Mouse (Mus musculus) inflammation-experienced regulatory T-cells, adult 6 months (primary cell): ENCODE results near the gene Ankrd2. TPM values are rescaled to one million over a fixed set of nuclear protein-coding genes. Genes with fewer than 3 reads are reported as not detected.
A peak's percentile ranks its signal among the peaks of the same experiment; 100 is the strongest.
"Not testable (repeated sequence)": the region's sequence is repeated elsewhere in the genome, so short reads cannot be mapped to it uniquely, and the experiment has no call there.

Experiments
- ATAC-seq: one replicate; pipeline ENCODE4 v1.8.0; 2017
- polyA plus RNA-seq, 3 experiments: library from polyadenylated mRNA; unstranded; fragments of 100-300 nt; shearing (Covaris generic); gene quantifications; one replicate each; pipeline ENCODE4 v1.2.1; 2017

Ankrd2 gene
- polyA plus RNA-seq, 3 experiments from 2014 or later, result not detected

- ATAC-seq, result no peak
Observed at GRCm38 (mm10) chr19:42056719-42057409, 21.1 kb downstream of the Ankrd2 start.

GRCm38 (mm10) chr19:42058426-42058825, 22.6 kb downstream of the Ankrd2 start:
- ATAC-seq, result no peak

GRCm38 (mm10) chr19:42061443-42061842, 25.6 kb downstream of the Ankrd2 start:
- no peak for ATAC-seq

- no peak for ATAC-seq
Observed at GRCm38 (mm10) chr19:42068441-42069240, 32.8 kb downstream of the Ankrd2 start.

- ATAC-seq, result no peak
Observed at GRCm38 (mm10) chr19:42069241-42069525, 33.4 kb downstream of the Ankrd2 start.

- ATAC-seq, result no peak
Observed at GRCm38 (mm10) chr19:42071221-42071620, 35.4 kb downstream of the Ankrd2 start.

- ATAC-seq, result no peak
Observed at GRCm38 (mm10) chr19:42071886-42072608, 36.2 kb downstream of the Ankrd2 start.

GRCm38 (mm10) chr19:42072802-42073201, 37.0 kb downstream of the Ankrd2 start:
- ATAC-seq, result no peak

GRCm38 (mm10) chr19:42075051-42075450, 39.3 kb downstream of the Ankrd2 start:
- ATAC-seq, result no peak

- no peak for ATAC-seq
Observed at GRCm38 (mm10) chr19:42075992-42076391, 40.2 kb downstream of the Ankrd2 start.

- no peak for ATAC-seq
Observed at GRCm38 (mm10) chr19:42078566-42078965, 42.8 kb downstream of the Ankrd2 start.

GRCm38 (mm10) chr19:42079006-42079405, 43.2 kb downstream of the Ankrd2 start:
- no peak for ATAC-seq

- no peak for ATAC-seq
Observed at GRCm38 (mm10) chr19:42079950-42080349, 44.1 kb downstream of the Ankrd2 start.

- ATAC-seq, result no peak
Observed at GRCm38 (mm10) chr19:42080469-42080868, 44.7 kb downstream of the Ankrd2 start.

- not testable (repeated sequence) for ATAC-seq
Observed at GRCm38 (mm10) chr19:42081613-42082012, 45.8 kb downstream of the Ankrd2 start.

GRCm38 (mm10) chr19:42085690-42086089, 49.9 kb downstream of the Ankrd2 start:
- ATAC-seq, result no peak

GRCm38 (mm10) chr19:42086166-42086565, 50.4 kb downstream of the Ankrd2 start, which contains the start of gene Morn4:
Gene Morn4 (minus strand): TSS chr19:42086357.
- no peak for ATAC-seq

GRCm38 (mm10) chr19:42089103-42089747, 53.4 kb downstream of the Ankrd2 start:
- peak; percentile 51 for ATAC-seq

GRCm38 (mm10) chr19:42089748-42090595, 54.2 kb downstream of the Ankrd2 start, which contains the start of gene Pi4k2a:
Gene Pi4k2a (plus strand): TSS chr19:42090470.
- peak; percentile 94 for ATAC-seq

- peak; percentile 11 for ATAC-seq
Observed at GRCm38 (mm10) chr19:42090637-42091141, 54.9 kb downstream of the Ankrd2 start.
